Mouse (Mus musculus) embryo, embryonic 11 days (tissue): ENCODE results near the gene Sphk1.

Source experiments
- DNase-seq: peaks from one replicate; pipeline ENCODE4 v3.0.0-alpha.2; 2015

Sphk1 gene

DNA sequence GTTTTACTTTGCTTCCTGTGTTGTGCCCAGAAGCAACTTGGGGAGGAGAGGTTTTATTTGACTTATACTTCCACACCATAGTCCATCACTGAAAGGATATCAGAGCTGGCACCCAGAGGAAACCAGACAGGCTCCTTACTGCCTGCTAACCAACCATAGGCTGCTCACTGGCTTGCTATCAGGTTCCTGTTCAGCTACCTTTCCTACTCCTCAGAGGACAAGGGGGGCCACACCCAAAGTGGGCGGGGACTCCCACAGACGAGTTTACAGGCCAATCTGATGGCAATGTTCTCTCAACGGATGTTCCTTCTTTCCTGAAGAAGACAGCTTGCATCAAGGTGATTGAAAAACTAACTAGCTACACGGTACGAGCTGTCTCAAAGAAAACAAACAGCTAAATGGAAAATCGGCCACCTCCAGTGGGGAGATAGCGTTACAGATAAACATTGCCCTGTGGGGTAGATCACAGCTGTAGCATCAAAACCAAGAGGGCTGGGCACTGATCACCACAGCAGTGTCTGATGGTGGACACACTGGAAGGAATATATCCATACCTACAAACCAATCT, 19.3 kb upstream of the Sphk1 start:
- DNase-seq: no peak

DNA sequence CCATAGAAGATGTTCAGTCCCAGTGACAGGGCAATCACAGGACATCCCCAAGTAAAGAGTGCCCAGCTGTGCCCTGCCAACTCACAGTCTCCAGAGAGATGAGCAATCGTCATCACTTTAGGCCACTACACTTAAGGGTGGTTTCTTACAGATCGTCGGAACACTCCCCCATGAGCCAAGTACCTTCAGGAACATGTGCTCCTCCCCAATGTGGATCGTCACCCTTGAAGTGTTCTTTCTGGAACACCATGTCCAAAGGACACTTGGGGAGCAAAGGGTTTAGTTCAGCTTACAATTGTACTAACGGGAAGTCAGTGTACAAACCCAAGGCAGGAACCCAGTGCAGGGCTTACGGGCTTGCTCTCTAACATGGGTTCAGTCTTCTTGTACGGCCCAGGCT, 18.6 kb upstream of the Sphk1 start:
- no peak for DNase-seq

- DNase-seq: no peak
These were observed 17.7 kb upstream of the Sphk1 start for GRCm38 (mm10) chr11:116512987-116513386.

DNA sequence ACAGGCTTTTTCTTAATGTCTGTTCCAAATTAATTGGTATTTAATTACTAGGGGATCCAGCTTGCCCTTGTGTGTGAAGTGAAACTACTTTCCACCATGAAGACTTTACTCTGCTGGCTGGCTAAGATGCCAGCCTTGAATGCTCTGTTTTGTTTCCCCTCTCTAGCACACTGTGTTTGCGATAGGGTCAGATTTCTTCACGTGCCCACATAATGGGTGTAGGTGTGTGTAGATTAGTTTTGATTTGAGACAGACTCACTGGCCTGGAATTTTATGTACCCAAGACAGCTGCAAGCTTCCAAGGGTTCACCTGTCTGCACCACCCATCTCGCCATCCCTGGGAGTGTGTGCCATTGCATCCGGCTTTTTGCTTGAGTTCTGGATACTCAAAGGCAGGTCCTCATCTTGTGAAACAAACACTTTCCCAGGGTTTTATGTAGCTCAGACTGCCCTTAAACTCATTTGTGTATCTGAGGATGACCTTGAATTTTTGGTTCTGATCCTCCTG, 17.1 kb upstream of the Sphk1 start:
- no peak for DNase-seq

DNA sequence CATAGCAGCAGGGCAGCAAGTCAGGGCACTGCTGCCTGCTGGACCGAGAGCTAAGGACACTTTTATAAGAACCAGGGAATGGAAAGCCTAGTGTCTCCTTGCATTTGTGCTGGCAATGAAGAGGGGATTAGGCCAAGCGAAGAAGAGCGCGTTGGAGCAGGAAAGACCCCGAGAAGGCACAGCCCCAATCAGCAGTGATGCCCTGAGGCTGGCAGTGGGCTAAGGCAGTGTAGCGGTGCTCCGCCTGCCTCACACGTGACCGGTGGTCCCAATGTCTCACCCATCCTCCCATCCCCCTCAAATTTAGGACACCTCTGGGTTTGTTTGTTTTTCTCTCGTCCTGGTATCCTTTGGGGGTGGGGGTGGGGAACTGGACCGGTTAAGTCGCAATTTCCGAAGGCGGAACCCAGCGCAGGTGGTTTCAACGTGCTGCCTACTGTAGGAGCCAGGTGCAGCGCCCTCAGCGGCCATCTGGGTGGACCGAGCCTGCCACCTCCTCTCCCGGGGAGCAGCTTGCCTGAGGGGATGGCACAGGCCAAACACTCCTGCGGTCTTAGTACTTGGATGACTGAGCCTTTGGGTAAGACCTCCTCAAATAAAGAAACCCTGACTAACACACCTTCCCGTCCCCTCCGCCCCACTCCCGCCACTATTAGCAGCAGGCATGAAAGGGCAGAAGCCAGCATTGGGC, 15.2 kb upstream of the Sphk1 start:
- no peak for DNase-seq

GRCm38 (mm10) chr11:116518482-116518881, 12.2 kb upstream of the Sphk1 start:
- DNase-seq: no peak

DNA sequence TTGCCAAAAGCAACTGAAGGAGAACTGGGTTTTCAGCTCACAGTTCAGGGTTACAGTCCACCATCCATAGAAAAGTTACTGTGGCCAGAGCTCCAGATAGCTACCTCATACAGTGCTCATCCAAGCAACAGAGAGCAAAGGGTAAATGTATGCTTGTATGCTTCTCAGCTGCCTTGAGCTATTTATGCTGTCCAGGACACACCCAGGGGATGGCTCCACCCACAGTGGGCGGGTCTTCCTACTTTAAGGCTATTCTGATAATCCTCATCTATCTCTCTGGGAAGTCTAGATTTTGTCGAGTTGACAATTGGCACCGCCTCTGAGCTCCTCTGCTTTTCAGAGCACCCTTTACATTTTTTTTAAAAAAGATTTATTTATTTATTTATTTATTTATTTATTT, 9.6 kb upstream of the Sphk1 start:
- no peak for DNase-seq

DNA sequence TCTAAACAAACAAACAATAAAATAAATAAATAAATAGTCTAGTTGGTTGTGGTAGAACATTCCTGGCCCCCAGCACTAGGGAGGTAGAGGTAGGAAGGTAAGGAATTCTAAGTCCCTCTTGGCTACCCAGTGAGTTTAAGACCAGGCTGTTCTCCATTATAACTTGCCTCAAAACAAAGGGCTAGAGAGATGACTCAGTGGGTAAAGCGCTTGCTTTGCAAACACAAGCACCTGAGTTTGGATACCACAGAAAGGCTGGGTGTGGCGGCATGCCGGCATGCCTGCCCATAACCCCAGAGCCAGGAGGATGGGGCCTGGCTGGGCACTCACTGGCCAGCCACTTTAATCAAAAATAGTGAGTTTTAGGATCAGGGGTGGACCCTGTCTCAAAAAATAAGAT, 8.7 kb upstream of the Sphk1 start:
- no peak for DNase-seq

DNA sequence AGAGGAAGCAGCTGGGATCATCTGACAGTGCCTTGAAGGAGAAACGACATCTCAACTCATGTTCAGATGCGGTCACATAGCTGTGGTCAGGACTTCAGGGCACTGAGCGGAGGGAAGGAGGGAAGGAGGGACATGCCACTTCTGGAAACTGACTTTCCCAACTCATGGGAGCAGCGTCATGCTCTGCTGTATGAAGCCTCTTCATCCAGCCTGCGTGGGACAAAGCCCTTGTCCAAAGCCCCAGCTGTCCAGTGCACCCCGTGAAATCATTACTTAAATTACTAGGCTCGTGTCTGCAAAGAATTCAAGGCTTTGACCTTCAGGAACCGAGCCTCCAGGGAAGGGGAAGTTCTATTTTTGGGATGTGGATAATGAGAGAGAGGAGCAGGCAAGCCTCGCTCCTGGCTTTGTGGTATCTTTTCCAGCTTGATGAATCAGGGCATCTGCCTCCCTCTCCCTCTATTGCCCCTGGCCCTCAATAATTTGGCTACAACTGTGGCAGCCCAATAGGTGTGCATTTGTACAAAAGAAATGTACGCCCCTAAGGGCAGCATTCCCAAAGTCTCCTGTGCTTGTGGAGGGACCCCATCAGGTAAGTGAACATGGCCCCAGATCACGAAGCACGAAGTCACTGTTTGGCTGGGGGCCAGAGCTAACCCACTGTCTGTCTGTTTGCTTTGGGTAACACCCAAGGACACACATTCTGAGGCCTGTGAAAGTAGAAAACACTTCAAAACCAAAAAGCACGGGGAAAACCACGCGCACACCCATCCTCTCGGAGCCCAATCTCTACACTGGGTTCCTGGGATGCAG, 7.6 kb upstream of the Sphk1 start:
- no peak for DNase-seq

DNA sequence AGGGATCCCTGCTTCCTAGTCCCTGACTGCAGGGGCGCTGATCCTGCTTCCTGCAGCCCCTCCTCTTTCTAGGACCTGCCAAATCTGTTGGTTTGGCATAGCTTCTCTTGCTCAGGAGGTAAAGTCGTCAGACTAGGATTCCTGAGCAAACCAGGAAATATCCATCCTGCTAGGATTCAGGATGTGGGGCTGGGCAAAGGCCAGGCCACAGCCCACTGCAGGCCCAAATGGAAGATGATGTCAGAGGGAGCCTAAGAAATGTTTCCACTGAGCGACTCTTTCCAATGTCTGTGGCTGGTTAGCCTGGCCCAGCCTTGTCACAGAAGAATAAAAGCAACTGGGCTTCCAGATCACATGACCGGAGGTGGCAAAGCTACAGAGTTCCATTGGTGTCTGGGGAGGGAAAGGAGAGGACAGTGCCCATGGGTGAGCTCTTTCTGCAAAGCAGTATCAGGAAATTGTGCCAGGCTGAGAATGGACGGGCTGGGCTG, 7.0 kb upstream of the Sphk1 start:
- DNase-seq: no peak

DNA sequence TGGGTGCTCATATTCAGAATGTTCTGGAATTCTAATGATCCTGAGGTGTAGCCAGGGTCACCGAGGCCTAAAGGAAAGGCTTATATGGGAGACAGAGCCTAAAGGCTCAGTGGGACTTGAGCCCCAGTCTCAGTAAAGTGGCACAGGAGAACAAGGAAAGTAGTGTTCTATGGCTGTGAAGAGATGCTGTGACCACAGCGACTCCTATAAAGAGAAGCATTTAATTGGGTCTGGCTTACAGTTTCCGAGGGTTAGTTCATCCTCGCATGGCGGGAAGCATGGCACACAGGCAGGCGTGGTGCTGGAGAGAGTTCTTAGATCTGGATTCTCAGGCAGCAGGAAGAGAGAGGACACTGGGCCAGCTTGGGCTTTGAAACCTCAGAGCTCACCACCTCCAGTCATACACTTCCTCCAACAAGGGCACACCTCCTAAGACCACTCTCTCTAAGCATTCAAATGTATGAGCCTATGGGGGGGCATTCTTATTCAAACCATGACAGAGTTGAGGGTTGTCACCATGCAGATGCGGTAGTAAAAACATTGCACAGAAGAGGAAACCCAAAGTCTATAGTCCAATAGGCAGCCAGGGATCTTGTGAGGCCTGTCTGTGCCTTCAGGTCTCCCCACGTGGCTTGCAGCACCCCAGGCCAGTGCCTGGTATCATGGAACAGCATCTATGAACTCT, 1.9 kb upstream of the Sphk1 start:
- no peak for DNase-seq

DNA sequence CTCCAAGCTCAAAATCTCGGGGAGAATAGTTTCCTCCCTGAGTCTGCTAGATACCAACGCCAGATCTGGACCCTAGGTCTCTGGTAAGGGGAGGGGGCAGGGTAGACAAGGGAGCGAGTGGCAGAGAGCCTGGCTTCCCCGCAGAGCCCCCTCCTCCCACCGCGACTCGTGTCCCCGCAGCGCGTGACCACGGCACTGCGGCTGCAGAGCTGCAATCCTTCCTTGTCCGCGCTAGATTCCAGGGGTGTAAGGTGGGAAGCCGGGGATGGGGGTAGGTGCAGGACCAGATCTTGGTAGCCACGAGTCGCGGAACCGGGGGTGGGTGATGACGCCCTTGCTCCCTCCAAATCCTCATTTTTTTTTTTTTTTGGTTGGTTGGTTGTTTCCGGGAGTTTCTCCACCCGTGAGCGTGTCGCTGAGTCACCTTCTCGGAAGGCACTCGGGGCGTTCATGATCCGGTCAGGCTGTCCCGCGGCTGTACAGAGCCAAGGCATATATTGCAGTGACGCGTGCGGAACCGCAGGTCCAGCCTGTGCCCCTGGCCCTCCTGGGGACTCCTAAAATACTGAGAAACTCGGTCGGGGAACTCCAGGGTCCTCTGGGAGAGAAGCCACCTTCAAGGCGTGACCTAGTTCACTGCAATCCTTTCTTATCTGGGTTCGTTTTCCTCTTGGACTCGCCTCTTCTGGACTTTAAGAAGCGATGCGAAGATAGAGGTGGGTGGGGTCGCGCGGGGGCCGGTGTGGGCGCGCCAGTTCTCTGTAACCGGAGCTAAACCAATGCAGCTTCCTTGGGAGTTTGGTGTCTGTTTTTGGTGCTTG, 856 bp downstream of the Sphk1 start:
- peak; percentile 51 for DNase-seq

GRCm38 (mm10) chr11:116532262-116532809, 1.6 kb downstream of the Sphk1 start:
- peak; percentile 60 for DNase-seq

- DNase-seq: peak; percentile 80
These were observed 2.1 kb downstream of the Sphk1 start for GRCm38 (mm10) chr11:116532810-116533338.

DNA sequence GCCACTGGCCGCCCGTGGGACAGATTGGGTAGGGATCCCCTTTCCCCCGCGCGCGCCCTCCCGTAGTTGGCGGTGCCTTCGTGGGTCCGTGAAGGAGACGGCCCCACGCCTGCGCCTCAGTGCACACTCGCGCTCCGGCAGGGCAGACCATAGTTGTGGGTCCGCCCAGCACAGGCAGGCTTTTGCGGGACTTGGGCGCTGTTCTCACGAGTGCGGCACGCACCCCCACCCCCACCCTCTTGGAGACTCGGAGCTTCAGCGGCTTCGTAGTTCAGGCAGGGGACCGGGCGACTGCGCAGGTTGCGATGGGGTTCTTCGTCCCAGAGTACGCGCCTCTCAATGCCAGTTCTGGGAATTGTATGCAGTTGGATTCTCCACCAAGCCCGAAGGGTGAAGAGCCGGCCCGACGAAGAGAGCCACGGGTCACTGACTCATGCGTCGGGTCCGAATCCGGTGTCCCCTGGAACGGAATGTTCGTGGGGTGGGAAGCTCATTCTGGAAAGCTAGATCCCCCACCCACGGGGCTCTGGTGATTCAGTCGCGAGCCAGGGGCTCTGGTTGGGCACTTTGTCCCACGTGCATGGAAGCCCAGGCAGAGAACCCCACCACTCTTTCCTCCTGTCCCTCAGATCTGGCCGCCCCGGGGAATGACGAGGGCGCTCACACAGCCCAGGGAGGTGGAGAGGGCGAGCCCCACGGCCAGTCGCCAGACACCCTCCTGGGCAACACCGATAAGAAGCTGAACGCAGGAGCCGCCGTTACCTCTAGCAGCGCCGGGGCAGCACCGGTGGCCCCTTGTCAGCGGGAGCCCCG, 2.8 kb downstream of the Sphk1 start:
- peak; percentile 52 for DNase-seq

GRCm38 (mm10) chr11:116534154-116534865, 3.6 kb downstream of the Sphk1 start:
- DNase-seq: peak; percentile 84

GRCm38 (mm10) chr11:116536685-116537084, 6.0 kb downstream of the Sphk1 start:
- DNase-seq: no peak

DNA sequence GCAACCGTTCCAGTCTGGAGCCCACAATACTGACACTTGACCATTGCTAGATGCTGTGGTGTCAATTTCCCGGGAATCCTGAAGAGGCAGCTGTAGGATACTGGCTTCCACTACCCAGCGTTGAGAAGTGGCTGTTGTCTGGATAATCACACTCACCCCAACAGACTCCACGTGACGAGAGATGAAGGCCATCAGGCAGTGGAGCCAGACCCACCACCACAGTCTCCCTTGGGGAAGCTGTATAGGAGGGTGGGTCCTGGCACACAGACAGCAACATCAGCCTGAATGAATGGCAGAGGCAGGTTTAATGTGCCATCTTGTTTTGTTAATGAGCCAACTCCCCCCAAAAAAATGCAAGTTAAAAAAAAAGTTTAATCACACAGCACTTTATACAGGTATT, 6.7 kb downstream of the Sphk1 start:
- DNase-seq: no peak

- no peak for DNase-seq
These were observed 7.5 kb downstream of the Sphk1 start for GRCm38 (mm10) chr11:116538142-116538735.

DNA sequence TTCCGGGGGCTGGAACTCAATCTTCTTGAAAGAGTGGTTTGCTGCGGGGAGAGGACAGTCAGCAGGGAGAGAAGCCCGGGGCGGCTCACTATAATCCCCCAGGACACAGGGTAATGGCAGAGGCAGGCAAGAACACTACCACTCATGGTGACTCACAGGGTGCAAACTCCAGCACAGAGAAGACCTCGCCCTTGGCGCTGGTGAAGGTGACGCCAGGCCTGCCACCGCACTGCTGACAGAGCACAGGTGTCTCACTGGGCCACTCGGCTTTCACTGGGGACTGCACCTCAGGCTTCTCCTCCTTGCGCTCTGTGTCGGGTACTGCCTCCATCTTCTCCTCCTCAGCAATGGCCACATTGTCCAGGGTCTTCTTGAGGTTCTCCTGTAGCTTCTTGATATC, 10.5 kb downstream of the Sphk1 start:
- no peak for DNase-seq
